Mouse (Mus musculus) lung, adult 2 months (tissue): ENCODE results near the gene Mttp.

Source experiments
- CTCF ChIP-seq: fragments of 200-500 bp; IDR thresholded peaks from 2 replicates; pipeline ENCODE4 v1.5.1; 2011; ENCODE audit warnings: mild to moderate bottlenecking, low read length, control low read depth; ENCODE audit not compliant: insufficient read depth
- POLR2A ChIP-seq: fragments of 200-500 bp; IDR thresholded peaks from 2 replicates; pipeline ENCODE4 v1.6.1; 2011; ENCODE audit warnings: low read depth, mild to moderate bottlenecking, control low read depth, low read length, borderline replicate concordance; ENCODE audit errors: extremely low read depth

GRCm38 (mm10) chr3:138175551-138175950 lies 30.8 kb upstream of the Mttp start:
- TF ChIP-seq CTCF (no peak), POLR2A (no peak)
